Mouse (Mus musculus): ENCODE measurements at regions not wholly inside any gene's neighbourhood (a gene's known extent, or its start where the extent isn't known, plus 50 kb on each side); places are given as distances from the start of the nearest gene placed in this dataset.

GRCm38 (mm10) chr11:93683691-93684090, 201.9 kb downstream of the Utp18 start:
- no peak overlapping the region for H3K4me3 ChIP-seq (ENCODE audit: low read length)
- no peaks in the 10 kb centered on the region for H3K4me1 ChIP-seq (ENCODE audit: insufficient read depth, low read length)
- ATAC-seq (no peak), DNase-seq (ENCODE audit: low spot score) (no peak)
- no peak overlapping the region for H3K27ac ChIP-seq
- no peak for TF ChIP-seq CTCF (IDR thresholded peaks at IDR 0.05; ENCODE audit: low read depth)
- H3K27me3 ChIP-seq (ENCODE audit: insufficient read depth, low read length) = no peaks in the 10 kb centered on the region
- H3K9me3 ChIP-seq (ENCODE audit: low read length) = no peaks in the 10 kb centered on the region
- H3K9ac ChIP-seq (replicated peaks; ENCODE audit: low read length) = no peak overlapping the region
- no peaks in the 10 kb centered on the region for H3K36me3 ChIP-seq (ENCODE audit: insufficient read depth, low read length)
- H3K4me2 ChIP-seq (ENCODE audit: low read depth, low read length) = no peak overlapping the region
- 82% methylated on average over 5 of the region's 5 CpGs for WGBS

- Histone ChIP-seq H3K4me3 (ENCODE audit: low read length) (no peak overlapping the region), H3K36me3 (ENCODE audit: insufficient read depth, low read length) (no peaks in the 10 kb centered on the region), H3K27me3 (ENCODE audit: insufficient read depth, low read length) (no peaks in the 10 kb centered on the region), H3K4me1 (ENCODE audit: insufficient read depth, low read length) (no peaks in the 10 kb centered on the region), H3K27ac (no peak overlapping the region), H3K9me3 (ENCODE audit: low read length) (no peaks in the 10 kb centered on the region), H3K4me2 (ENCODE audit: low read depth, low read length) (no peak overlapping the region), H3K9ac (replicated peaks; ENCODE audit: low read length) (no peak overlapping the region)
- DNase-seq (ENCODE audit: low spot score) (no peak), ATAC-seq (no peak)
- 85% methylated on average over 5 of the region's 5 CpGs for WGBS
- no peak for TF ChIP-seq CTCF (IDR thresholded peaks at IDR 0.05; ENCODE audit: low read depth)
These were observed 209.3 kb downstream of the Utp18 start for GRCm38 (mm10) chr11:93676299-93676698.

- no peaks in the 10 kb centered on the region for H3K4me1 ChIP-seq (ENCODE audit: insufficient read depth, low read length)
- H3K9ac ChIP-seq (replicated peaks; ENCODE audit: low read length) = no peak overlapping the region
- H3K27ac ChIP-seq = no peak overlapping the region
- H3K4me3 ChIP-seq (ENCODE audit: low read length) = no peak overlapping the region
- no peak for DNase-seq (ENCODE audit: low spot score)
- H3K27me3 ChIP-seq (ENCODE audit: insufficient read depth, low read length) = no peaks in the 10 kb centered on the region
- no peaks in the 10 kb centered on the region for H3K36me3 ChIP-seq (ENCODE audit: insufficient read depth, low read length)
- TF ChIP-seq CTCF (IDR thresholded peaks at IDR 0.05; ENCODE audit: low read depth) = no peak
- WGBS = 84% methylated on average over 3 of the region's 3 CpGs
- ATAC-seq = no peak
- no peak overlapping the region for H3K4me2 ChIP-seq (ENCODE audit: low read depth, low read length)
- no peaks in the 10 kb centered on the region for H3K9me3 ChIP-seq (ENCODE audit: low read length)
These were observed 213.5 kb downstream of the Utp18 start for GRCm38 (mm10) chr11:93672025-93672424.

- no peak for TF ChIP-seq CTCF (IDR thresholded peaks at IDR 0.05; ENCODE audit: low read depth)
- no peaks in the 10 kb centered on the region for H3K27me3 ChIP-seq (ENCODE audit: insufficient read depth, low read length)
- ATAC-seq (no peak), DNase-seq (ENCODE audit: low spot score) (no peak)
- 55% methylated on average over 2 of the region's 2 CpGs for WGBS
- H3K4me2 ChIP-seq (ENCODE audit: low read depth, low read length) = no peak overlapping the region
- no peak overlapping the region for H3K4me3 ChIP-seq (ENCODE audit: low read length)
- no peaks in the 10 kb centered on the region for H3K36me3 ChIP-seq (ENCODE audit: insufficient read depth, low read length)
- H3K9ac ChIP-seq (replicated peaks; ENCODE audit: low read length) = no peak overlapping the region
- H3K27ac ChIP-seq = no peak overlapping the region
- no peaks in the 10 kb centered on the region for H3K4me1 ChIP-seq (ENCODE audit: insufficient read depth, low read length)
- H3K9me3 ChIP-seq (ENCODE audit: low read length) = no peaks in the 10 kb centered on the region
These were observed 223.9 kb downstream of the Utp18 start for GRCm38 (mm10) chr11:93661657-93662056.

- TF ChIP-seq CTCF (IDR thresholded peaks at IDR 0.05; ENCODE audit: low read depth) = no peak
- Histone ChIP-seq H3K4me1 (ENCODE audit: insufficient read depth, low read length) (no peaks in the 10 kb centered on the region), H3K27me3 (ENCODE audit: insufficient read depth, low read length) (no peaks in the 10 kb centered on the region), H3K4me3 (ENCODE audit: low read length) (no peak overlapping the region), H3K36me3 (ENCODE audit: insufficient read depth, low read length) (no peaks in the 10 kb centered on the region), H3K9me3 (ENCODE audit: low read length) (no peaks in the 10 kb centered on the region), H3K4me2 (ENCODE audit: low read depth, low read length) (no peak overlapping the region), H3K27ac (no peak overlapping the region), H3K9ac (replicated peaks; ENCODE audit: low read length) (no peak overlapping the region)
- 88% methylated on average over 7 of the region's 7 CpGs for WGBS
- DNase-seq (ENCODE audit: low spot score) = no peak
- no peak for ATAC-seq
These were observed 225.2 kb downstream of the Utp18 start for GRCm38 (mm10) chr11:93660379-93660778.

- no peak for ATAC-seq
- WGBS = 71% methylated on average over 8 of the region's 8 CpGs
- no peak for DNase-seq (ENCODE audit: low spot score)
- Histone ChIP-seq H3K9ac (replicated peaks; ENCODE audit: low read length) (no peak overlapping the region), H3K4me3 (ENCODE audit: low read length) (no peak overlapping the region), H3K4me1 (ENCODE audit: insufficient read depth, low read length) (no peaks in the 10 kb centered on the region), H3K36me3 (ENCODE audit: insufficient read depth, low read length) (no peaks in the 10 kb centered on the region), H3K4me2 (ENCODE audit: low read depth, low read length) (no peak overlapping the region), H3K27ac (no peak overlapping the region), H3K9me3 (ENCODE audit: low read length) (no peaks in the 10 kb centered on the region), H3K27me3 (ENCODE audit: insufficient read depth, low read length) (no peaks in the 10 kb centered on the region)
- no peak for TF ChIP-seq CTCF (IDR thresholded peaks at IDR 0.05; ENCODE audit: low read depth)
These were observed 226.8 kb downstream of the Utp18 start for GRCm38 (mm10) chr11:93658719-93659118.

- no peak for TF ChIP-seq CTCF (IDR thresholded peaks at IDR 0.05; ENCODE audit: low read depth)
- no peaks in the 10 kb centered on the region for H3K9me3 ChIP-seq (ENCODE audit: low read length)
- no peaks in the 10 kb centered on the region for H3K36me3 ChIP-seq (ENCODE audit: insufficient read depth, low read length)
- DNase-seq (ENCODE audit: low spot score) (peak; percentile 32), ATAC-seq (no peak)
- H3K27ac ChIP-seq = no peak overlapping the region
- no peak overlapping the region for H3K9ac ChIP-seq (replicated peaks; ENCODE audit: low read length)
- H3K4me1 ChIP-seq (ENCODE audit: insufficient read depth, low read length) = no peaks in the 10 kb centered on the region
- H3K4me2 ChIP-seq (ENCODE audit: low read depth, low read length) = no peak overlapping the region
- WGBS = 70% methylated on average over 9 of the region's 9 CpGs
- no peaks in the 10 kb centered on the region for H3K27me3 ChIP-seq (ENCODE audit: insufficient read depth, low read length)
- no peak overlapping the region for H3K4me3 ChIP-seq (ENCODE audit: low read length)
These were observed 229.8 kb downstream of the Utp18 start for GRCm38 (mm10) chr11:93655602-93656239.
